Mouse (Mus musculus): ENCODE results near the gene Atpaf1.

- TF ChIP-seq CTCF (IDR thresholded peaks at IDR 0.05; ENCODE audit: extremely low read depth, insufficient read depth, low read length) (no peak), POLR2A (IDR thresholded peaks at IDR 0.05; ENCODE audit: extremely low read depth, insufficient read depth, low read length) (no peak)
Observed at GRCm38 (mm10) chr4:115790864-115791263, 6.3 kb downstream of the Atpaf1 start.

All from cortical plate, adult 2 months (tissue).